Mouse (Mus musculus): Measurements from ENCODE around the gene Lefty2.

GRCm38 (mm10) chr1:180906461-180907147 lies 13.7 kb downstream of the Lefty2 start:
- TF ChIP-seq MYOG (IDR thresholded peaks at IDR 0.05; ENCODE audit: control insufficient read depth in 1 of 3, insufficient read depth in 1 of 3, insufficient read length in 2 of 3, low read depth in 2 of 3) (no peak), POLR2AphosphoS2 (IDR thresholded peaks at IDR 0.05; ENCODE audit: insufficient read length, low read depth) (no peak), USF1 (IDR thresholded peaks at IDR 0.05; ENCODE audit: low read depth) (no peak), POLR2A (IDR thresholded peaks at IDR 0.05; ENCODE audit: insufficient read length, low read depth) (no peak), REST (IDR thresholded peaks at IDR 0.05; ENCODE audit: insufficient read depth, insufficient read length) (no peak), TCF12 (IDR thresholded peaks at IDR 0.05; ENCODE audit: insufficient read depth, poor library complexity, severe bottlenecking) (no peak)

Measured in myocyte (in vitro differentiated cells).